Mouse (Mus musculus) liver, adult 2 months (tissue): ENCODE measurements at regions not wholly inside any gene's neighbourhood (a gene's known extent, or its start where the extent isn't known, plus 50 kb on each side); places are given as distances from the start of the nearest gene placed in this dataset.

ENCODE experiments used
- DNase-seq: peaks from one replicate; pipeline ENCODE4 v3.0.0-alpha.2; 2011; ENCODE audit warnings: low read depth, low spot score; ENCODE audit errors: extremely low read depth
- H3K27ac ChIP-seq: fragments of 200-500 bp; replicated peaks from 2 replicates; pipeline ENCODE4 v1.5.1; 2012; ENCODE audit warnings: low read depth, mild to moderate bottlenecking, control low read depth, inconsistent platforms, low read length; ENCODE audit not compliant: insufficient read depth
- H3K27me3 ChIP-seq: fragments of 200-500 bp; 2 replicates; pipeline ENCODE4 v1.6.1; 2012; ENCODE audit warnings: mild to moderate bottlenecking, moderate library complexity, low read length, inconsistent platforms; ENCODE audit not compliant: control insufficient read depth, insufficient read depth
- H3K36me3 ChIP-seq: fragments of 200-500 bp; 2 replicates; pipeline ENCODE4 v1.6.1; 2012; ENCODE audit warnings: low read length, inconsistent platforms; ENCODE audit not compliant: control insufficient read depth, insufficient read depth
- H3K4me1 ChIP-seq: fragments of 200-500 bp; 2 replicates; pipeline ENCODE4 v1.6.1; 2011; ENCODE audit warnings: low read length; ENCODE audit not compliant: control insufficient read depth, insufficient read depth
- H3K4me3 ChIP-seq: fragments of 200-500 bp; 2 replicates; pipeline ENCODE4 v1.5.1; 2011; ENCODE audit warnings: low read depth, mild to moderate bottlenecking, control low read depth, low read length, moderate library complexity; ENCODE audit not compliant: insufficient read depth
- H3K79me2 ChIP-seq: fragments of 200-500 bp; 2 replicates; pipeline ENCODE4 v1.6.1; 2012; ENCODE audit warnings: inconsistent platforms, mild to moderate bottlenecking, low read length, moderate library complexity; ENCODE audit not compliant: control insufficient read depth, insufficient read depth
- H3K9ac ChIP-seq: fragments of 200-500 bp; 2 replicates; pipeline ENCODE4 v1.6.1; 2012; ENCODE audit warnings: low read depth, mild to moderate bottlenecking, control low read depth, inconsistent platforms, low read length
- CTCF ChIP-seq: fragments of 200-500 bp; IDR thresholded peaks from 2 replicates; pipeline ENCODE4 v1.5.1; 2011; ENCODE audit warnings: low read depth, low read length, control low read depth
- POLR2A ChIP-seq: fragments of 200-500 bp; IDR thresholded peaks from 2 replicates; pipeline ENCODE4 v1.6.1; 2011; ENCODE audit warnings: low read length, control low read depth; ENCODE audit not compliant: insufficient read depth; ENCODE audit errors: extremely low read depth
- WGBS: fragments of 180-500 bp; shearing (Covaris S2); methylation state at CpG from one replicate; pipeline ENCODE4 v1.1.7; 2018; 5-methylcytosine and 5-hydroxymethylcytosine counted together

GRCm38 (mm10) chr12:35690914-35691313, 156.1 kb upstream of the Ahr start:
- Histone ChIP-seq H3K9ac (no peak overlapping the region), H3K4me1 (no peaks in the 10 kb centered on the region), H3K4me3 (no peak overlapping the region), H3K36me3 (no peaks in the 10 kb centered on the region), H3K79me2 (no peaks in the 10 kb centered on the region), H3K27me3 (peaks cover 2% of the 10 kb centered on the region; the same call in 1 of the 2 replicates), H3K27ac (no peak overlapping the region)
- DNase-seq: no peak
- no peak for TF ChIP-seq POLR2A
- no peak for TF ChIP-seq CTCF
- WGBS: 90% methylated on average over 3 of the region's 3 CpGs

GRCm38 (mm10) chr12:35686231-35686630, 151.4 kb upstream of the Ahr start:
- 89% methylated on average over 2 of the region's 2 CpGs for WGBS

GRCm38 (mm10) chr12:35685189-35685588, 150.4 kb upstream of the Ahr start:
- Histone ChIP-seq H3K27me3 (peaks cover 2% of the 10 kb centered on the region; the same call in 1 of the 2 replicates), H3K9ac (no peak overlapping the region), H3K27ac (no peak overlapping the region), H3K4me3 (no peak overlapping the region), H3K4me1 (peaks cover 5% of the 10 kb centered on the region; the same call in 1 of the 2 replicates), H3K79me2 (no peaks in the 10 kb centered on the region), H3K36me3 (no peaks in the 10 kb centered on the region)
- TF ChIP-seq POLR2A: no peak
- no peak for TF ChIP-seq CTCF
- peak; percentile 56 for DNase-seq
- WGBS: 34% methylated on average over 3 of the region's 3 CpGs

More at GRCm38 (mm10) chr12:35686231-35686630, 151.4 kb upstream of the Ahr start:
- no peaks in the 10 kb centered on the region for H3K79me2 ChIP-seq
- peaks cover 2% of the 10 kb centered on the region; the same call in 1 of the 2 replicates for H3K27me3 ChIP-seq
- no peak overlapping the region for H3K4me3 ChIP-seq
- H3K36me3 ChIP-seq: no peaks in the 10 kb centered on the region
- H3K27ac ChIP-seq: no peak overlapping the region
- no peak overlapping the region for H3K9ac ChIP-seq
- H3K4me1 ChIP-seq: peaks cover 5% of the 10 kb centered on the region; the same call in 1 of the 2 replicates
- no peak for DNase-seq
- TF ChIP-seq POLR2A: no peak
- TF ChIP-seq CTCF: no peak

- TF ChIP-seq POLR2A (no peak), CTCF (no peak)
- peaks cover 5% of the 10 kb centered on the region; the same call in 1 of the 2 replicates for H3K4me1 ChIP-seq
- H3K79me2 ChIP-seq: no peaks in the 10 kb centered on the region
- DNase-seq: peak; percentile 51
- H3K36me3 ChIP-seq: no peaks in the 10 kb centered on the region
- H3K4me3 ChIP-seq: no peak overlapping the region
- no peaks in the 10 kb centered on the region for H3K27me3 ChIP-seq
- H3K9ac ChIP-seq: no peak overlapping the region
- no peak overlapping the region; the same call in 1 of the 2 replicates for H3K27ac ChIP-seq
Observed at GRCm38 (mm10) chr12:35681864-35682449, 147.1 kb upstream of the Ahr start.

- H3K4me1 ChIP-seq: peaks cover 5% of the 10 kb centered on the region; the same call in 1 of the 2 replicates
- DNase-seq: no peak
- no peak overlapping the region for H3K27ac ChIP-seq
- H3K9ac ChIP-seq: no peak overlapping the region
- no peaks in the 10 kb centered on the region for H3K27me3 ChIP-seq
- 68% methylated on average over 4 of the region's 4 CpGs for WGBS
- no peak for TF ChIP-seq CTCF
- TF ChIP-seq POLR2A: no peak
- no peaks in the 10 kb centered on the region for H3K36me3 ChIP-seq
- H3K4me3 ChIP-seq: no peak overlapping the region
- H3K79me2 ChIP-seq: no peaks in the 10 kb centered on the region
Observed at GRCm38 (mm10) chr12:35679903-35680302, 145.1 kb upstream of the Ahr start.

GRCm38 (mm10) chr12:35679025-35679424, 144.2 kb upstream of the Ahr start:
- no peak overlapping the region for H3K27ac ChIP-seq
- TF ChIP-seq CTCF: no peak
- TF ChIP-seq POLR2A: no peak
- 48% methylated on average over 2 of the region's 2 CpGs for WGBS
- H3K4me3 ChIP-seq: no peak overlapping the region
- no peaks in the 10 kb centered on the region for H3K36me3 ChIP-seq
- H3K4me1 ChIP-seq: peaks cover 5% of the 10 kb centered on the region; the same call in 1 of the 2 replicates
- no peak for DNase-seq
- H3K27me3 ChIP-seq: no peaks in the 10 kb centered on the region
- no peaks in the 10 kb centered on the region for H3K79me2 ChIP-seq
- H3K9ac ChIP-seq: no peak overlapping the region
